Mouse (Mus musculus) midbrain, embryonic 14.5 days (tissue): ENCODE data around the gene Il17rd. TPM values are rescaled to one million over a fixed set of nuclear protein-coding genes. Genes with fewer than 3 reads are reported as not detected.
A peak's percentile ranks its signal among the peaks of the same experiment; 100 is the strongest.

Experiments
- ATAC-seq: fragments of 200-750 bp; cut with Nextera tagmentation; 2 replicates; pipeline ENCODE4 v1.8.0; 2017; ENCODE audit warnings: moderate number of reproducible peaks, moderate library complexity; ENCODE audit not compliant: low FRiP score, low TSS enrichment
- DNase-seq: peaks from one replicate; pipeline ENCODE4 v3.0.0-alpha.2; 2015
- H3K27ac ChIP-seq: fragments of 300-500 bp; sonication (generic); replicated peaks from 2 replicates; pipeline ENCODE4 v1.5.1; 2014; ENCODE audit warnings: mild to moderate bottlenecking, low read depth, low read length, moderate library complexity
- H3K27me3 ChIP-seq: fragments of 300-500 bp; sonication (generic); 2 replicates; pipeline ENCODE4 v1.6.1; 2014; ENCODE audit warnings: low read length, control low read depth, mixed read lengths; ENCODE audit not compliant: control insufficient read depth, insufficient read depth
- H3K36me3 ChIP-seq: fragments of 300-500 bp; sonication (generic); 2 replicates; pipeline ENCODE4 v1.6.1; 2014; ENCODE audit warnings: low read length, control low read depth; ENCODE audit not compliant: control insufficient read depth, insufficient read depth
- H3K4me1 ChIP-seq: fragments of 300-500 bp; sonication (generic); 2 replicates; pipeline ENCODE4 v1.6.1; 2014; ENCODE audit warnings: mild to moderate bottlenecking, antibody characterized with exemption, low read length, control low read depth; ENCODE audit not compliant: control insufficient read depth, insufficient read depth
- H3K4me2 ChIP-seq: fragments of 300-500 bp; sonication (generic); 2 replicates; pipeline ENCODE4 v1.6.1; 2014; ENCODE audit warnings: mild to moderate bottlenecking, low read length, moderate library complexity
- H3K4me3 ChIP-seq: fragments of 300-500 bp; sonication (generic); replicated peaks from 2 replicates; pipeline ENCODE4 v1.5.1; 2014; ENCODE audit warnings: low read depth, low read length
- H3K9ac ChIP-seq: fragments of 300-500 bp; sonication (generic); replicated peaks from 2 replicates; pipeline ENCODE4 v1.6.1; 2014; ENCODE audit warnings: mild to moderate bottlenecking, low read length, moderate library complexity
- H3K9me3 ChIP-seq: fragments of 300-500 bp; sonication (generic); 2 replicates; pipeline ENCODE4 v1.6.1; 2016; ENCODE audit warnings: low read length, control low read depth, mixed read lengths; ENCODE audit not compliant: control insufficient read depth
- WGBS: fragments of 180-500 bp; shearing (Covaris S2); extraction: QIAGEN DNeasy Blood & Tissue Kit; methylation state at CpG from one replicate; pipeline ENCODE4 v1.1.7; 2014; 5-methylcytosine and 5-hydroxymethylcytosine counted together
- polyA plus RNA-seq: library from polyadenylated mRNA; unstranded; fragments of >200 nt; fragmentation: Nextera tagmentation; extraction: Ambion mirVana; gene quantifications from 2 replicates; pipeline ENCODE4 v1.2.1, GENCODE M21; 2014

Il17rd gene
- polyA plus RNA-seq, 1 experiment from 2014 or later = 2.9 TPM

GRCm38 (mm10) chr14:27096133-27096532 is 57.4 kb downstream of the Il17rd start:
- ATAC-seq = no peak
- no peak overlapping the region for H3K4me2 ChIP-seq
- H3K4me3 ChIP-seq = no peak overlapping the region
- no peaks in the 10 kb centered on the region for H3K9me3 ChIP-seq
- DNase-seq = no peak
- H3K27ac ChIP-seq = no peak overlapping the region
- H3K9ac ChIP-seq = no peak overlapping the region
- WGBS = 66% methylated on average over 9 of the region's 9 CpGs
- no peaks in the 10 kb centered on the region for H3K27me3 ChIP-seq
- no peaks in the 10 kb centered on the region for H3K4me1 ChIP-seq
- 0 out of 2 replicates have a peak, but pooled peaks cover 4% of the 10 kb centered on the region for H3K36me3 ChIP-seq

GRCm38 (mm10) chr14:27096779-27097178 is 58.0 kb downstream of the Il17rd start:
- Histone ChIP-seq H3K27me3 (no peaks in the 10 kb centered on the region), H3K9me3 (no peaks in the 10 kb centered on the region), H3K9ac (no peak overlapping the region), H3K4me2 (no peak overlapping the region), H3K36me3 (0 out of 2 replicates have a peak, but pooled peaks cover 5% of the 10 kb centered on the region), H3K4me1 (no peaks in the 10 kb centered on the region), H3K4me3 (no peak overlapping the region), H3K27ac (no peak overlapping the region)
- WGBS = 10% methylated on average over 3 of the region's 3 CpGs
- no peak; the same call in 1 of the 2 replicates for ATAC-seq
- peak; percentile 95 for DNase-seq

- no peak for ATAC-seq
- 0 out of 2 replicates have a peak, but pooled peaks cover 4% of the 10 kb centered on the region for H3K4me1 ChIP-seq
- 67% methylated on average over 7 of the region's 7 CpGs for WGBS
- no peak overlapping the region for H3K4me3 ChIP-seq
- H3K9me3 ChIP-seq = no peaks in the 10 kb centered on the region
- no peak overlapping the region for H3K27ac ChIP-seq
- DNase-seq = no peak
- no peak overlapping the region for H3K9ac ChIP-seq
- H3K27me3 ChIP-seq = no peaks in the 10 kb centered on the region
- H3K36me3 ChIP-seq = 0 out of 2 replicates have a peak, but pooled peaks cover 7% of the 10 kb centered on the region
- H3K4me2 ChIP-seq = no peak overlapping the region
These were observed 63.0 kb downstream of the Il17rd start for GRCm38 (mm10) chr14:27101735-27102134.

- Histone ChIP-seq H3K4me3 (no peak overlapping the region), H3K4me1 (0 out of 2 replicates have a peak, but pooled peaks cover 4% of the 10 kb centered on the region), H3K36me3 (0 out of 2 replicates have a peak, but pooled peaks cover 7% of the 10 kb centered on the region), H3K27me3 (no peaks in the 10 kb centered on the region), H3K27ac (no peak overlapping the region), H3K4me2 (no peak overlapping the region), H3K9ac (no peak overlapping the region), H3K9me3 (no peaks in the 10 kb centered on the region)
- 68% methylated on average over 6 of the region's 6 CpGs for WGBS
- no peak for DNase-seq
- ATAC-seq = no peak
These were observed 64.0 kb downstream of the Il17rd start for GRCm38 (mm10) chr14:27102720-27103119.

GRCm38 (mm10) chr14:27105731-27106457 is 67.2 kb downstream of the Il17rd start:
- ATAC-seq = no peak
- WGBS = 54% methylated on average over 12 of the region's 12 CpGs
- no peak overlapping the region for H3K4me3 ChIP-seq

GRCm38 (mm10) chr14:27108748-27109504 is 70.2 kb downstream of the Il17rd start:
- H3K4me3 ChIP-seq = no peak overlapping the region
- no peak overlapping the region for H3K27ac ChIP-seq
- H3K9me3 ChIP-seq = no peaks in the 10 kb centered on the region
- WGBS = 77% methylated on average over 6 of the region's 6 CpGs
- peaks cover 5% of the 10 kb centered on the region; the same call in 1 of the 2 replicates for H3K27me3 ChIP-seq
- H3K9ac ChIP-seq = no peak overlapping the region
- DNase-seq (peak; percentile 44), ATAC-seq (no peak)
- H3K36me3 ChIP-seq = no peaks in the 10 kb centered on the region
- H3K4me1 ChIP-seq = 0 out of 2 replicates have a peak, but pooled peaks cover 4% of the 10 kb centered on the region
- H3K4me2 ChIP-seq = no peak overlapping the region

More at GRCm38 (mm10) chr14:27105731-27106457, 67.2 kb downstream of the Il17rd start:
- Histone ChIP-seq H3K4me1 (0 out of 2 replicates have a peak, but pooled peaks cover 4% of the 10 kb centered on the region), H3K27ac (no peak overlapping the region), H3K4me2 (no peak overlapping the region), H3K36me3 (0 out of 2 replicates have a peak, but pooled peaks cover 2% of the 10 kb centered on the region), H3K9me3 (no peaks in the 10 kb centered on the region), H3K9ac (no peak overlapping the region), H3K27me3 (no peaks in the 10 kb centered on the region)
- DNase-seq = no peak

- Histone ChIP-seq H3K9ac (peak within 1 kb of the TSS; percentile 42), H3K9me3 (no peaks in the 10 kb centered on the region), H3K4me1 (peaks cover 4% of the 10 kb centered on the region), H3K4me2 (peak within 1 kb of the TSS; percentile 99), H3K27ac (no peak within 1 kb of the TSS), H3K27me3 (peaks cover 21% of the 10 kb centered on the region), H3K4me3 (peak within 1 kb of the TSS; percentile 45), H3K36me3 (no peaks in the 10 kb centered on the region)
- ATAC-seq (peak; percentile 60; the same call in 1 of the 2 replicates), DNase-seq (peak; percentile 51)
- WGBS = 1% methylated on average over 58 of the region's 58 CpGs
These were observed 75.9 kb downstream of the Il17rd start, which contains the start of gene Arhgef3 for GRCm38 (mm10) chr14:27114362-27115274. Arhgef3 (plus strand) TSS chr14:27114899.

- H3K36me3 ChIP-seq = no peaks in the 10 kb centered on the region
- peaks cover 21% of the 10 kb centered on the region for H3K27me3 ChIP-seq
- WGBS = 18% methylated on average over 11 of the region's 11 CpGs
- no peak overlapping the region; the same call in 1 of the 2 replicates for H3K9ac ChIP-seq
- no peaks in the 10 kb centered on the region for H3K9me3 ChIP-seq
- ATAC-seq (no peak), DNase-seq (no peak)
- no peak overlapping the region for H3K27ac ChIP-seq
- H3K4me3 ChIP-seq = peak overlapping the region; percentile 45
- H3K4me2 ChIP-seq = peak overlapping the region; percentile 99
- peaks cover 4% of the 10 kb centered on the region for H3K4me1 ChIP-seq
These were observed 76.5 kb downstream of the Il17rd start for GRCm38 (mm10) chr14:27115275-27115660.
